Mouse (Mus musculus) heart, postnatal 0 days (tissue): ENCODE results near the gene Shc2. TPM values are rescaled to one million over a fixed set of nuclear protein-coding genes. Genes with fewer than 3 reads are reported as not detected.

ENCODE experiments used
- ATAC-seq: fragments of 200-750 bp; cut with Nextera tagmentation; 2 replicates; pipeline ENCODE4 v1.8.0; 2017; ENCODE audit warnings: low read depth, moderate number of reproducible peaks, moderate library complexity; ENCODE audit not compliant: insufficient read depth
- DNase-seq: peaks from one replicate; pipeline ENCODE4 v3.0.0-alpha.2; 2016; ENCODE audit warnings: low spot score
- H3K27ac ChIP-seq: fragments of 300-500 bp; sonication (generic); 2 replicates; pipeline ENCODE4 v1.5.1; 2014; ENCODE audit warnings: low read depth, mild to moderate bottlenecking
- H3K27me3 ChIP-seq: fragments of 300-500 bp; sonication (generic); 2 replicates; pipeline ENCODE4 v1.6.1; 2014; ENCODE audit warnings: low read length, mixed read lengths; ENCODE audit not compliant: control insufficient read depth, insufficient read depth
- H3K36me3 ChIP-seq: fragments of 300-500 bp; sonication (generic); replicated peaks from 2 replicates; pipeline ENCODE4 v1.6.1; 2014; ENCODE audit warnings: low read length, mixed read lengths; ENCODE audit not compliant: control insufficient read depth, insufficient read depth
- H3K4me1 ChIP-seq: fragments of 300-500 bp; sonication (generic); 2 replicates; pipeline ENCODE4 v1.6.1; 2014; ENCODE audit warnings: antibody characterized with exemption; ENCODE audit not compliant: control insufficient read depth, insufficient read depth
- H3K4me2 ChIP-seq: fragments of 300-500 bp; sonication (generic); 2 replicates; pipeline ENCODE4 v1.6.1; 2014; ENCODE audit warnings: low read depth, mild to moderate bottlenecking, low read length, moderate library complexity
- H3K4me3 ChIP-seq: fragments of 300-500 bp; sonication (generic); 2 replicates; pipeline ENCODE4 v1.5.1; 2014; ENCODE audit warnings: low read depth, low read length
- H3K9ac ChIP-seq: fragments of 300-500 bp; sonication (generic); replicated peaks from 2 replicates; pipeline ENCODE4 v1.6.1; 2014; ENCODE audit warnings: low read depth, low read length, mixed read lengths
- H3K9me3 ChIP-seq: fragments of 300-500 bp; sonication (generic); replicated peaks from 2 replicates; pipeline ENCODE4 v1.6.1; 2016; ENCODE audit warnings: low read length; ENCODE audit not compliant: control insufficient read depth
- CTCF ChIP-seq: IDR thresholded peaks from 2 replicates; pipeline ENCODE4 v1.5.1; 2016; ENCODE audit warnings: antibody characterized with exemption, control low read depth, low read depth
- EP300 ChIP-seq: IDR thresholded peaks from 2 replicates; pipeline ENCODE4 v1.6.1; 2016; ENCODE audit warnings: antibody characterized with exemption, low read depth
- WGBS: fragments of 180-500 bp; shearing (Covaris S2); extraction: QIAGEN DNeasy Blood & Tissue Kit; methylation state at CpG from one replicate; pipeline ENCODE4 v1.1.7; 2014; 5-methylcytosine and 5-hydroxymethylcytosine counted together
- polyA plus RNA-seq: library from polyadenylated mRNA; unstranded; fragments of >200 nt; fragmentation: Nextera tagmentation; extraction: Ambion mirVana; gene quantifications from 2 replicates; pipeline ENCODE4 v1.2.1, GENCODE M21; 2015
- total RNA-seq: library from RNA; depleted of rRNA; stranded (reverse); fragments of >200 nt; gene quantifications from 2 replicates; pipeline ENCODE4 v1.2.3, GENCODE M21; 2014; ENCODE audit warnings: low replicate concordance

Shc2 gene
- total and polyA plus RNA-seq, 2 experiments from 2014 or later, result 1.1 to 2.7 TPM

- no peaks in the 10 kb centered on the region for H3K4me1 ChIP-seq
- no peak for ATAC-seq
- H3K27me3 ChIP-seq, result peaks cover 18% of the 10 kb centered on the region
- no peak overlapping the region for H3K27ac ChIP-seq
- WGBS, result 68% methylated on average over 7 of the region's 7 CpGs
- TF ChIP-seq CTCF, result no peak
- no peak for TF ChIP-seq EP300
- no peaks in the 10 kb centered on the region for H3K36me3 ChIP-seq
- no peak overlapping the region for H3K4me3 ChIP-seq
- no peaks in the 10 kb centered on the region for H3K9me3 ChIP-seq
- no peak overlapping the region for H3K9ac ChIP-seq
- DNase-seq, result no peak
- no peak overlapping the region for H3K4me2 ChIP-seq
Observed at GRCm38 (mm10) chr10:79652789-79653188, 15.1 kb upstream of the Shc2 start.

DNA sequence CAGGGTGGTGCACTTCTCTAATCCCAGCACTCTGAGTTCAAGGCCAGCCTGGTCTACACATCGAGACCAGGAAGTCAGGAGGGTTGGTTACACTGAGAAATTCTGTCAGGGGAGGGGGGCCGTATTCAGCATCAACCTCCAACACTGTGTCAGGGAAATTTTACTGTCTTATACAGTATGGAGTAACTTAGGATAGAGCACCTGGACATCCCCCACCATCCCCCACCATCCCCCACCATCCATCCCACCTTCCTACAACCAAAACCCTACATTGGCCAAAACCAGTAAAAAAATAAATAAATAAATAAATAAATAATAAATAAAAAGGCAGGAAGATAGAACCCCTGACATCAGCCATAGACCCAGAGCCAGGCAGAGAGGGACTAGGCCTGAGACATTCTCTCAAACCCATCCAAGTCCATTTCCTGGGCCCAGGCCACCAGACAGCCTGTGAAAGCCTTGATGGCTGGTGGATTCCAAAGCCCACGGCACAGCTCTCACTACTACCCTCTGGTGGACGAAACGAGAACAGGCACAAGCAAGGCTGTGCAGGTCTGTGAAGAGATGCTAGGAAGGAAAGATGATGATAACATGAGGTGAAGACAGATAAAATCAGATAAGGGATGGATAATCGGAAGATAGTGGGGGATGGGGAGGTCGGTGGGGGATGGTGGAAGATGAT is 11.5 kb upstream of the Shc2 start:
- peak; percentile 55 for DNase-seq
- Histone ChIP-seq H3K36me3 (no peaks in the 10 kb centered on the region), H3K27me3 (peaks cover 4% of the 10 kb centered on the region; the same call in 1 of the 2 replicates), H3K27ac (no peak overlapping the region), H3K4me3 (no peak overlapping the region), H3K9me3 (no peaks in the 10 kb centered on the region), H3K4me1 (no peaks in the 10 kb centered on the region), H3K4me2 (no peak overlapping the region), H3K9ac (no peak overlapping the region)
- peak; percentile 55; the same call in 1 of the 2 replicates for ATAC-seq
- 23% methylated on average over 7 of the region's 7 CpGs for WGBS
- TF ChIP-seq EP300 (no peak), CTCF (peak; percentile 93)

DNA sequence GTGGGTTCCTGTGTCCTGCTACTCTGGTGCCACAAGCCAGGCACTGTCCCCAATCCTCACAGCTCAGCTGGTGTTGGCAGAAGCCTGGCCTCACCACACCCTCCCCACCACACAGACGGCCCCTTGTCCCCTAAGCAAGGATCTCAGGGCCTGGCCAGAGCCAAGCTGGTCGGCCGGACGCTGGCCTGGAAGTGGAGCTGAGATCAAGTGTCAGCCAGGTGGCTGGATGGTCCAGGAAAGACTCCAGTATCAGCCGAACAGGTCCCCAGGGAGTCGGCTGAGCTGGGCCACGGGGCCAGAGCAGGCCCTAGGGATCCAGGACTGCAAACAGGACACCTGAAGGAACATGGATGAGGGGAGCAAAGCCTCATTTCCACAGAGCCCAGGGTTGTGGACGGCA is 8.0 kb upstream of the Shc2 start, which contains the start of gene Odf3l2:
Gene Odf3l2, minus strand, starts transcription at position 28 of the 400 bp plus-strand sequence.
- H3K4me1 ChIP-seq, result no peaks in the 10 kb centered on the region
- DNase-seq, result no peak
- H3K9me3 ChIP-seq, result no peaks in the 10 kb centered on the region
- ATAC-seq, result no peak
- H3K4me2 ChIP-seq, result no peak within 1 kb of the TSS
- 53% methylated on average over 8 of the region's 8 CpGs for WGBS
- H3K36me3 ChIP-seq, result no peaks in the 10 kb centered on the region
- H3K27ac ChIP-seq, result no peak within 1 kb of the TSS
- no peak within 1 kb of the TSS for H3K9ac ChIP-seq
- no peaks in the 10 kb centered on the region for H3K27me3 ChIP-seq
- no peak within 1 kb of the TSS for H3K4me3 ChIP-seq
- TF ChIP-seq CTCF (no peak), EP300 (no peak)

DNA sequence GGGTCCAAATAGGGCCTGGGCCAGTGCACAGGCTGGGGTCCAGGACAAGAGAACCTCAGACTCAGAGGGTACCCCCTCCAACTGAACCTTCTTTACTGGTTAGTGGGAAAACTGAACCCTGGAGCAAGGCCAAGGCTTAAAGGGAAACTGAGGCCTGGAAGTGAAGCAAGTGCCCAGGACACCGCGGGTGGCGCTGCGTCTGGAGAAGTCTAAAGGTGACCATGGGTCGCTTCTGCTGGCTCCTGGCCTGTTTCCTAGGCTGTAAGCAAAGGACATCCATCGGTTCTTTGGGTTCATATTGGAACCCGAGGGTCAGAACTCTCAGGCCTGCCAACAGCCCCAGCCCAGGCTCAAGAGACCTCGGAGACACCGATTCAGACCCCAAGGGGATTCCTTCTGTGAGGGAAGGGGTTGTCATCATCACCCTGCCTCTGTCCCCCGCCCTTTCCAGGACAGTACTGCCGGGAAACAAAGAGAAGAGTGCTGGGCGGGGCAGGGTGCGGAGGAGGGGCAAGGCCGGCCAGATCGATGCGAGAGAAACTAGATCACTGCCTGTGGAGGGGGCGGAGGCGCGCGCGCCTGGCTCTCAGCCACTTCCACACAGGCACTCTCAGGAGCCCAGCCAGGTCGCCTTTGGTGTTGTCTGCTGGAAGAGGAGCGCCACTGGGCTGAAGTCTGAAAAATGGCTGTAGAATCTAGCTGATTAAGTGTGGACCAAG is 927 bp upstream of the Shc2 start:
- Histone ChIP-seq H3K4me2 (peak overlapping the region; percentile 21), H3K9me3 (no peaks in the 10 kb centered on the region), H3K4me3 (peak overlapping the region; percentile 6), H3K9ac (no peak overlapping the region), H3K27me3 (peaks cover 43% of the 10 kb centered on the region), H3K4me1 (no peaks in the 10 kb centered on the region), H3K27ac (no peak overlapping the region), H3K36me3 (no peaks in the 10 kb centered on the region)
- ATAC-seq, result 0 out of 2 replicates have a peak, but pooled peaks have one; percentile 12
- DNase-seq, result no peak
- WGBS, result 8% methylated on average over 23 of the region's 23 CpGs
- TF ChIP-seq CTCF (no peak), EP300 (no peak)

- DNase-seq, result no peak
- Histone ChIP-seq H3K9me3 (no peaks in the 10 kb centered on the region), H3K27me3 (peaks cover 43% of the 10 kb centered on the region), H3K36me3 (no peaks in the 10 kb centered on the region), H3K9ac (no peak overlapping the region), H3K4me1 (no peaks in the 10 kb centered on the region), H3K27ac (no peak overlapping the region), H3K4me3 (no peak overlapping the region), H3K4me2 (no peak overlapping the region)
- ATAC-seq, result no peak
- WGBS, result 82% methylated on average over 8 of the region's 8 CpGs
- no peak for TF ChIP-seq CTCF
- no peak for TF ChIP-seq EP300
Observed at GRCm38 (mm10) chr10:79636287-79636686, 1.4 kb downstream of the Shc2 start.
